Mouse (Mus musculus) ES-E14 (cell line): ENCODE data around the gene Smagp. TPM values are rescaled to one million over a fixed set of nuclear protein-coding genes. Genes with fewer than 3 reads are reported as not detected.

Source experiments
- DNase-seq: peaks from one replicate; pipeline ENCODE4 v3.0.0-alpha.2; 2013; ENCODE audit warnings: low read depth, low spot score
- H3K27ac ChIP-seq: 2 replicates; pipeline ENCODE4 v1.5.1; 2012; ENCODE audit warnings: low read depth, mild to moderate bottlenecking, low read length, moderate library complexity, mixed read lengths; ENCODE audit not compliant: poor library complexity, insufficient read depth, severe bottlenecking
- H3K36me3 ChIP-seq: 2 replicates; pipeline ENCODE4 v1.6.1; 2012; ENCODE audit warnings: mild to moderate bottlenecking, low read length, moderate library complexity, mixed read lengths; ENCODE audit not compliant: control insufficient read depth, poor library complexity, insufficient read depth, severe bottlenecking
- H3K4me1 ChIP-seq, 2 experiments: fragments of 150-350 bp in 1 of 2; sonication (generic) in 1 of 2; 2 replicates each; pipeline ENCODE4 v1.6.1; 2012; ENCODE audit warnings: low read length in 2 of 2, mild to moderate bottlenecking in 1 of 2, mixed read lengths in 1 of 2; ENCODE audit not compliant: control insufficient read depth in 2 of 2, insufficient read depth in 2 of 2, poor library complexity in 1 of 2
- H3K4me3 ChIP-seq, 2 experiments: fragments of 150-350 bp in 1 of 2; sonication (generic) in 1 of 2; 2 replicates each; pipeline ENCODE4 v1.5.1; 2012; ENCODE audit warnings: low read length in 2 of 2, low read depth in 1 of 2, mild to moderate bottlenecking in 1 of 2, mixed read lengths in 1 of 2; ENCODE audit not compliant: insufficient read depth in 1 of 2, poor library complexity in 1 of 2, severe bottlenecking in 1 of 2
- H3K9ac ChIP-seq: 2 replicates; pipeline ENCODE4 v1.6.1; 2012; ENCODE audit warnings: low read depth, mild to moderate bottlenecking, low read length, mixed read lengths; ENCODE audit not compliant: poor library complexity, insufficient read depth, severe bottlenecking
- H3K9me3 ChIP-seq: fragments of 150-350 bp; sonication (generic); 2 replicates; pipeline ENCODE4 v1.6.1; 2012; ENCODE audit warnings: low read depth, mild to moderate bottlenecking, low read length; ENCODE audit not compliant: control insufficient read depth, insufficient read depth
- CHD2 ChIP-seq: IDR thresholded peaks from 2 replicates; pipeline ENCODE4 v1.6.1; 2014; ENCODE audit warnings: mild to moderate bottlenecking, low read depth, low read length, inconsistent platforms
- HCFC1 ChIP-seq: IDR thresholded peaks from 2 replicates; pipeline ENCODE4 v1.6.1; 2012; ENCODE audit warnings: low read length, inconsistent platforms, borderline replicate concordance; ENCODE audit not compliant: insufficient read depth
- MAFK ChIP-seq: IDR thresholded peaks from 2 replicates; pipeline ENCODE4 v1.6.1; 2014; ENCODE audit warnings: mild to moderate bottlenecking, low read depth, low read length, inconsistent platforms; ENCODE audit not compliant: insufficient read depth
- ZC3H11A ChIP-seq: IDR thresholded peaks from 2 replicates; pipeline ENCODE4 v1.6.1; 2012; ENCODE audit warnings: low read depth, mild to moderate bottlenecking, inconsistent platforms, low read length, borderline replicate concordance
- ZNF384 ChIP-seq: IDR thresholded peaks from 2 replicates; pipeline ENCODE4 v1.6.1; 2012; ENCODE audit warnings: low read depth, low read length, inconsistent platforms
- in situ Hi-C, 2 experiments: fragments of 600-800 bp; cut with MboI; formaldehyde crosslinking; loops; one replicate each; pipeline ENCODE4 v1.15.1; 2025; ENCODE audit warnings: low sequenced_read_pairs in 2 of 2, inconsistent platforms in 1 of 2; ENCODE audit not compliant: unreplicated experiment in 2 of 2
- total RNA-seq: library from RNA; depleted of rRNA; stranded (reverse); fragments of 300-350 nt; gene quantifications from 2 replicates; pipeline ENCODE4 v1.2.3, GENCODE M21; 2012; rRNA removed

Gene Smagp
- total RNA-seq, 1 experiment = 20.0 TPM

DNA sequence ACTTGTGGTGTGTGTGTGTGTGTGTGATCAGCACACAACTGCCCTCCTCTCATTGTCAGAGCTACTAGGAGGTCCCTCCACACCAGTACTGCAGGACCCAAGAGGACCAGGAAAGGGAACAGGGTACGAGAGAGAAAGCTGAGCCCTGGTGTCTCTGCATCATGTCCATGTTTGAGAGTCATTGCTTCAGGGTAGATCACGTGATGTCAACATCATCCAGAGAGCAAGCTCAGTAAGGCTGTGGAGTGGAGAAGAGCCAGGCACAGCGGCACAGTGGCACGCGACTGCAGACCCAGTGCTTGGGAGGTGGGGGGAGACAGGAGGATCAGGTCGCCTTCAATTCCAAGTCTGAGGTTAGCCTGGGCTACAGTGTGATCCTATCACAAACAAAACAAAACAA lies 60.3 kb downstream of the Smagp start:
- Histone ChIP-seq H3K4me3 (no peak overlapping the region), H3K9me3 (no peaks in the 10 kb centered on the region), H3K36me3 (peaks cover 5% of the 10 kb centered on the region; the same call in 1 of the 2 replicates), H3K9ac (no peak overlapping the region), H3K4me1 (peaks cover 0 to 6% of the 10 kb centered on the region in 2 experiments; a peak in 2 of 4 replicates), H3K27ac (no peak overlapping the region)
- DNase-seq = no peak
- in situ Hi-C loops = no loop called here
- no peak for TF ChIP-seq ZNF384
- no peak for TF ChIP-seq HCFC1
- no peak for TF ChIP-seq MAFK
- no peak for TF ChIP-seq ZC3H11A
- no peak for TF ChIP-seq CHD2

DNA sequence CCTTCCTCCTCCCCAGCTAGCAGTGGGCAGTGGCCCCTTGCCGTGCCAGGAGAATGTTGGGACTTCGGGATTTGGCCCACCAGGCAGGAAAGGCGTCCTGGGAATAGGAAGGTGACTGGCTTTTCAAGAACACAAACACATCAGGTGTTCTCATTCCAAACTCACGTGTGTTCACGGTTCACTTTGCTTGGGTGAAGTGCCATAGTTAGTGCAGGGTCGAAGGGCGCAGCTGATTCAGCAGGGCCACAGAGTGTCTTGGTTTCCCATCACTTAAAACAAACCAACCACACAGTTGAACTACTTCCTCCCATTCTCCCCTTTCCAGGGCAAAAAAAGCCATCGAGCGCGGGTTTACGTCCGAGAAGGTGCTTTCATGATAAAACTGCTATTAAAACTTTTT lies 61.4 kb downstream of the Smagp start:
- in situ Hi-C loops = no loop called here
- H3K4me3 ChIP-seq = no peak overlapping the region
- H3K9ac ChIP-seq = no peak overlapping the region
- no peak for DNase-seq
- H3K27ac ChIP-seq = no peak overlapping the region
- H3K4me1 ChIP-seq = peaks cover 0 to 5% of the 10 kb centered on the region in 2 experiments; a peak in 2 of 4 replicates
- no peak for TF ChIP-seq CHD2
- no peak for TF ChIP-seq ZNF384
- TF ChIP-seq HCFC1 = no peak
- TF ChIP-seq ZC3H11A = no peak
- no peak for TF ChIP-seq MAFK
- peaks cover 5% of the 10 kb centered on the region; the same call in 1 of the 2 replicates for H3K36me3 ChIP-seq
- H3K9me3 ChIP-seq = no peaks in the 10 kb centered on the region

DNA sequence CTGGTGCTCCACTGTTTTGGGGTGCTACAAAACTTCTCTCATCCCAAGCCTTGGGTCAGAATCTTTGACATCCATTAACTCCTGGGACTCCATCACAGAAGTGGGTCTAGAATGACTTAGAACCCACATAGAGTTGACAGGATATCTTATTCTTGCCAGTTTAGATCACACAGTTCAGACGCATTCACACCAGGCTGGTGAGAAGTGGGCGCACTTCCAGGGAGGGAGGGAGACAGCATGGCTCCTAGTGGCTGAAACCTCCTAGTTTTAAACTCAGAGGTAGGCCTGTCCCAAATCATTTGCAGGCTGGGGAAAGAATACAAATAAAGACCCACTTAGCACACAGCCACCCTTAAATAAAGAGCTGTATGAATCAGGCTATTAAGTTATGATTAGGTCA lies 62.4 kb downstream of the Smagp start:
- no peak overlapping the region for H3K9ac ChIP-seq
- DNase-seq = no peak
- peaks cover 5% of the 10 kb centered on the region; the same call in 1 of the 2 replicates for H3K36me3 ChIP-seq
- H3K4me3 ChIP-seq = no peak overlapping the region
- H3K9me3 ChIP-seq = no peaks in the 10 kb centered on the region
- H3K27ac ChIP-seq = no peak overlapping the region
- in situ Hi-C loops = no loop called here
- peaks cover 0 to 4% of the 10 kb centered on the region in 2 experiments; a peak in 2 of 4 replicates for H3K4me1 ChIP-seq
- TF ChIP-seq ZNF384 = no peak
- TF ChIP-seq CHD2 = no peak
- no peak for TF ChIP-seq MAFK
- no peak for TF ChIP-seq ZC3H11A
- no peak for TF ChIP-seq HCFC1

DNA sequence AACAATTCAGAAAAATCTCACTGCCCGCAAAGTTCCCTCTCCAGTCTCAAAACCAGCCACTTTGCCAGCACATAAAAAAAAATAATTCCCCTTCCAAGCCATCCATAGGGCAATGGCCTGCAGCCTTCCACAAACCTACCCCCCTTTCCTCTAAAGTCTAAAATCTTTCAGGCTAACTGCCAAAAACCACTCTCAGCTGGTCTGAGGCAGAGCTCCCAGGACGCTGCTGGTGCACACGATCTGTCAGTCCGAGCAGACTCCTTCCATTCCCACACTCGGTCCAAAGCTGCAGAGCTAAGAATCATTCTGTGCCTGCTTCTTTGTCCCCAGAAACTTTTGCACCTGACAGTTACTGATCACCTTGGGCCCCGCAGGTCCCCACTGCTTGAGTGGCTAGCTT lies 62.8 kb downstream of the Smagp start:
- Histone ChIP-seq H3K4me3 (no peak overlapping the region), H3K36me3 (peaks cover 5% of the 10 kb centered on the region; the same call in 1 of the 2 replicates), H3K9me3 (no peaks in the 10 kb centered on the region), H3K27ac (no peak overlapping the region), H3K4me1 (peaks cover 0 to 4% of the 10 kb centered on the region in 2 experiments; a peak in 2 of 4 replicates), H3K9ac (no peak overlapping the region)
- in situ Hi-C loops = no loop called here
- TF ChIP-seq ZC3H11A (no peak), CHD2 (no peak), ZNF384 (no peak), HCFC1 (no peak), MAFK (no peak)
- no peak for DNase-seq

Other genes starting within 250 kb of the Smagp start
- 0.11 TPM in 1 of 2 replicates, not detected in the other for gene Gm5475, start 214.8 kb downstream of the Smagp start, total RNA-seq
- 59.8 and 67.1 TPM in 2 replicates for gene Slc11a2, start 211.9 kb downstream of the Smagp start, total RNA-seq
- 7.8 and 11.2 TPM in 2 replicates for gene Letmd1, start 167.9 kb downstream of the Smagp start, total RNA-seq
- 8.1 and 14.6 TPM in 2 replicates for gene Csrnp2, start 141.5 kb downstream of the Smagp start, total RNA-seq
- gene Tfcp2, start 84.9 kb downstream of the Smagp start, total RNA-seq = 13.1 and 13.6 TPM in 2 replicates
- 2.9 and 4.1 TPM in 2 replicates for gene Pou6f1, start 37.0 kb downstream of the Smagp start, total RNA-seq
- gene Dazap2, start 21.6 kb downstream of the Smagp start, total RNA-seq = 13.5 and 27.6 TPM in 2 replicates
- gene Bin2, start 32.6 kb upstream of the Smagp start, total RNA-seq = 7.9 and 12.5 TPM in 2 replicates
- 2.4 and 3.3 TPM in 2 replicates for gene Cela1, start 51.0 kb upstream of the Smagp start, total RNA-seq
- gene Galnt6, start 92.4 kb upstream of the Smagp start, total RNA-seq = 18.2 and 39.0 TPM in 2 replicates
- gene Slc4a8, start 124.8 kb upstream of the Smagp start, total RNA-seq = 25.6 and 40.3 TPM in 2 replicates
- 6.1 and 7.7 TPM in 2 replicates for gene Scn8a, start 232.9 kb upstream of the Smagp start, total RNA-seq